Mouse (Mus musculus): Measurements from ENCODE around the gene Kri1. TPM values are rescaled to one million over a fixed set of nuclear protein-coding genes. Genes with fewer than 3 reads are reported as not detected.

The Kri1 gene
- polyA plus RNA-seq, 1 experiment, result 43.4 TPM

GRCm38 (mm10) chr9:21265611-21266010, 22.2 kb downstream of the Kri1 start:
- TF ChIP-seq GATA1 (IDR thresholded peaks at IDR 0.05; ENCODE audit: low read length), result no peak

GRCm38 (mm10) chr9:21265000-21265561, 22.7 kb downstream of the Kri1 start, which contains the start of gene Atg4d:
Atg4d (plus strand) TSS chr9:21265293.
- TF ChIP-seq GATA1 (IDR thresholded peaks at IDR 0.05; ENCODE audit: low read length), result no peak

- no peak for TF ChIP-seq GATA1 (IDR thresholded peaks at IDR 0.05; ENCODE audit: low read length)
Observed at GRCm38 (mm10) chr9:21264272-21264999, 23.3 kb downstream of the Kri1 start.

GRCm38 (mm10) chr9:21261831-21262230, 25.9 kb downstream of the Kri1 start:
- no peak for TF ChIP-seq GATA1 (IDR thresholded peaks at IDR 0.05; ENCODE audit: low read length)

GRCm38 (mm10) chr9:21260491-21261040, 27.2 kb downstream of the Kri1 start:
- no peak for TF ChIP-seq GATA1 (IDR thresholded peaks at IDR 0.05; ENCODE audit: low read length)

- TF ChIP-seq GATA1 (IDR thresholded peaks at IDR 0.05; ENCODE audit: low read length), result no peak
Observed at GRCm38 (mm10) chr9:21254690-21255089, 33.1 kb downstream of the Kri1 start.

GRCm38 (mm10) chr9:21251116-21251735, 36.5 kb downstream of the Kri1 start:
- no peak for TF ChIP-seq GATA1 (IDR thresholded peaks at IDR 0.05; ENCODE audit: low read length)

- no peak for TF ChIP-seq GATA1 (IDR thresholded peaks at IDR 0.05; ENCODE audit: low read length)
Observed at GRCm38 (mm10) chr9:21250509-21250908, 37.3 kb downstream of the Kri1 start.

GRCm38 (mm10) chr9:21249629-21250508, 37.9 kb downstream of the Kri1 start:
- TF ChIP-seq GATA1 (IDR thresholded peaks at IDR 0.05; ENCODE audit: low read length), result no peak

GRCm38 (mm10) chr9:21248326-21248725, 39.4 kb downstream of the Kri1 start, which contains the start of gene S1pr5:
S1pr5 (minus strand) TSS chr9:21248443.
- no peak for TF ChIP-seq GATA1 (IDR thresholded peaks at IDR 0.05; ENCODE audit: low read length)

- TF ChIP-seq GATA1 (IDR thresholded peaks at IDR 0.05; ENCODE audit: low read length), result no peak
Observed at GRCm38 (mm10) chr9:21246342-21246741, 41.4 kb downstream of the Kri1 start.

GRCm38 (mm10) chr9:21245113-21245487, 42.7 kb downstream of the Kri1 start:
- no peak for TF ChIP-seq GATA1 (IDR thresholded peaks at IDR 0.05; ENCODE audit: low read length)

GRCm38 (mm10) chr9:21244428-21245112, 43.2 kb downstream of the Kri1 start:
- TF ChIP-seq GATA1 (IDR thresholded peaks at IDR 0.05; ENCODE audit: low read length), result no peak

- no peak for TF ChIP-seq GATA1 (IDR thresholded peaks at IDR 0.05; ENCODE audit: low read length)
Observed at GRCm38 (mm10) chr9:21243826-21244427, 43.8 kb downstream of the Kri1 start.
